Mouse (Mus musculus) neural tube, embryonic 11.5 days (tissue): ENCODE data around the gene Mau2. TPM values are rescaled to one million over a fixed set of nuclear protein-coding genes. Genes with fewer than 3 reads are reported as not detected.
"Not testable (repeated sequence)": the region's sequence is repeated elsewhere in the genome, so short reads cannot be mapped to it uniquely, and the experiment has no call there.

Experiments used
- ATAC-seq: fragments of 200-750 bp; cut with Nextera tagmentation; 2 replicates; pipeline ENCODE4 v1.8.0; 2017; ENCODE audit warnings: moderate number of reproducible peaks, mild to moderate bottlenecking, moderate TSS enrichment, moderate library complexity; ENCODE audit not compliant: insufficient read depth, low FRiP score, low TSS enrichment
- DNase-seq: peaks from one replicate; pipeline ENCODE4 v3.0.0-alpha.2; 2015; ENCODE audit warnings: low spot score
- H3K27ac ChIP-seq: fragments of 300-500 bp; sonication (generic); 2 replicates; pipeline ENCODE4 v1.5.1; 2014; ENCODE audit warnings: low read depth, mild to moderate bottlenecking, low read length
- H3K27me3 ChIP-seq: fragments of 300-500 bp; sonication (generic); 2 replicates; pipeline ENCODE4 v1.6.1; 2014; ENCODE audit warnings: mild to moderate bottlenecking, low read length, mixed read lengths; ENCODE audit not compliant: control insufficient read depth, insufficient read depth
- H3K36me3 ChIP-seq: fragments of 300-500 bp; sonication (generic); 2 replicates; pipeline ENCODE4 v1.6.1; 2014; ENCODE audit warnings: mild to moderate bottlenecking, low read length, moderate library complexity, mixed read lengths; ENCODE audit not compliant: control insufficient read depth, insufficient read depth
- H3K4me1 ChIP-seq: fragments of 300-500 bp; sonication (generic); 2 replicates; pipeline ENCODE4 v1.6.1; 2014; ENCODE audit warnings: low read length, mixed read lengths; ENCODE audit not compliant: control insufficient read depth, insufficient read depth
- H3K4me2 ChIP-seq: fragments of 300-500 bp; sonication (generic); 2 replicates; pipeline ENCODE4 v1.6.1; 2014; ENCODE audit warnings: low read depth, mild to moderate bottlenecking, moderate library complexity
- H3K4me3 ChIP-seq: fragments of 300-500 bp; sonication (generic); 2 replicates; pipeline ENCODE4 v1.5.1; 2014; ENCODE audit warnings: low read depth, low read length
- H3K9ac ChIP-seq: fragments of 300-500 bp; sonication (generic); 2 replicates; pipeline ENCODE4 v1.6.1; 2014; ENCODE audit warnings: mild to moderate bottlenecking, low read length
- H3K9me3 ChIP-seq: fragments of 300-500 bp; sonication (generic); 2 replicates; pipeline ENCODE4 v1.6.1; 2016; ENCODE audit warnings: low read length; ENCODE audit not compliant: control insufficient read depth
- WGBS: fragments of 180-500 bp; shearing (Covaris S2); extraction: QIAGEN DNeasy Blood & Tissue Kit; methylation state at CpG from one replicate; pipeline ENCODE4 v1.1.7; 2014; 5-methylcytosine and 5-hydroxymethylcytosine counted together
- polyA plus RNA-seq: library from polyadenylated mRNA; unstranded; fragments of >200 nt; fragmentation: Nextera tagmentation; extraction: Ambion mirVana; gene quantifications from 2 replicates; pipeline ENCODE4 v1.2.1, GENCODE M21; 2014

Mau2 gene
- polyA plus RNA-seq, 1 experiment from 2014 or later = 62.1 TPM

- Histone ChIP-seq H3K4me1 (peaks cover 9% of the 10 kb centered on the region), H3K4me2 (no peak overlapping the region), H3K4me3 (no peak overlapping the region), H3K9ac (no peak overlapping the region), H3K36me3 (no peaks in the 10 kb centered on the region), H3K27me3 (peaks cover 45% of the 10 kb centered on the region), H3K27ac (no peak overlapping the region), H3K9me3 (no peaks in the 10 kb centered on the region)
- ATAC-seq (no peak), DNase-seq (no peak)
- 83% methylated on average over 2 of the region's 2 CpGs for WGBS
These were observed 39.4 kb upstream of the Mau2 start for GRCm38 (mm10) chr8:70081976-70082375.

DNA sequence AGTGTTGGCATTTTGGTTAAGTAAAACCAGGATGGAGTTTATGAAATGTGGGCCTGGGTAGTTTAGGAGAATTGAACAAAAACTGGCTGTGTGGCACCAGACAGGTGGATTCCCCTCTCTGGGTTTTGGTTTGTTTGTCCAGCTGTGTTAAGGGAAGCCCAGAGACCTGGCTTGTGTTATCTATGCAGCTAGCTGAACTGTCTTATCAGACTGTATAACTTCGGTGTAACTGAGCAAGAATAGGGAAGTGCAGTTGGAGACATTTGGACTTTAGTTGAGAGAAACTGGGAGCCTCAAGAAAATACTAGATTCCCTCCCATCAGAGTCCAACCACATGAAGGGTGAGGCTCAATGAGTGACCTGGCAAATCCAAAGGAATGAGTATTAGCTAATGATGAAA lies 31.1 kb upstream of the Mau2 start:
- no peak overlapping the region for H3K4me2 ChIP-seq
- no peaks in the 10 kb centered on the region for H3K4me1 ChIP-seq
- peaks cover 12% of the 10 kb centered on the region for H3K36me3 ChIP-seq
- H3K27me3 ChIP-seq = no peaks in the 10 kb centered on the region
- no peak overlapping the region for H3K9ac ChIP-seq
- WGBS = 95% methylated on average over 1 of the region's 1 CpGs
- no peak overlapping the region for H3K27ac ChIP-seq
- ATAC-seq (no peak), DNase-seq (no peak)
- H3K9me3 ChIP-seq = no peaks in the 10 kb centered on the region
- H3K4me3 ChIP-seq = no peak overlapping the region

GRCm38 (mm10) chr8:70073120-70073519 lies 30.6 kb upstream of the Mau2 start:
- DNase-seq = no peak
- ATAC-seq = no peak
- Histone ChIP-seq H3K9ac (no peak overlapping the region), H3K9me3 (no peaks in the 10 kb centered on the region), H3K4me2 (no peak overlapping the region), H3K4me1 (no peaks in the 10 kb centered on the region), H3K36me3 (peaks cover 15% of the 10 kb centered on the region), H3K27ac (no peak overlapping the region), H3K4me3 (no peak overlapping the region), H3K27me3 (no peaks in the 10 kb centered on the region)
- 63% methylated on average over 8 of the region's 8 CpGs for whole genome bisulfite sequencing

DNA sequence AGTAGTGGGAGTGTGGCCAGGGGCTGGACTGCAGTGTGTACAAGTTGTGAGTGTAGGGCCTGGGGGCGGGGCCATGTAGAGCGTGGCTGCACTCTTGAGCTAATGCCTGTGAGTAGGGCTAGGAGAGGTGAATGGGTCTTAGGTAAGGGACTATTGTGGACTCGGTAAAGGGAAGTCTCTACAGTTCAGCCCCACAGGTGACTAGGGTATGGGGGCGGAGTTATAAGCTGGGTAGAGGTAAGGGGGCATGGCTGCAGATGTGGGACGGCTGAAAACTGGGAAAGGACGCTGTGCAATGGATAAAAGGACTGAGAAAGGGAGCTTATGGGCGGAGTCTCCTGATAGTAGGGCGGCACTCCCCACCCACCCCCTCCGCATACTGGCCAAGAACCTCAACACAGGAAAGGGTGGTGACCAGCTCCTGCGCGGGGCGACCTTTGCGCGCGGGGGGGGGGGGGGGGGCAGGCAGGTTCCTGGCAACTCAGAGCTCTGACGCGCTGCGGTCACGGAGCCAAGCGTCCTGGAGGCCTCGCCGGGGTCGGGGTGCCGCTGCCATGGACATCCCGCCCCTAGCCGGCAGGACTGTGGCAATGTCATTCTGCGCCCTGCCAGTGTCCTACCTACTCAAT lies 30.0 kb upstream of the Mau2 start, which contains the start of gene Tm6sf2:
Tm6sf2 (plus strand) TSS at position 484 of the 629 bp plus-strand sequence.
- Histone ChIP-seq H3K36me3 (peaks cover 19% of the 10 kb centered on the region), H3K4me2 (no peak within 1 kb of the TSS), H3K9me3 (no peaks in the 10 kb centered on the region), H3K27me3 (no peaks in the 10 kb centered on the region), H3K27ac (no peak within 1 kb of the TSS), H3K9ac (no peak within 1 kb of the TSS), H3K4me1 (no peaks in the 10 kb centered on the region), H3K4me3 (no peak within 1 kb of the TSS)
- WGBS = 13% methylated on average over 14 of the region's 27 CpGs
- ATAC-seq = no peak; the same call in 1 of the 2 replicates
- DNase-seq = no peak

GRCm38 (mm10) chr8:70071836-70072440 lies 29.4 kb upstream of the Mau2 start:
- WGBS = 71% methylated on average over 2 of the region's 2 CpGs
- Histone ChIP-seq H3K4me3 (no peak overlapping the region), H3K27me3 (no peaks in the 10 kb centered on the region), H3K4me2 (no peak overlapping the region), H3K27ac (no peak overlapping the region), H3K9me3 (no peaks in the 10 kb centered on the region), H3K9ac (no peak overlapping the region), H3K36me3 (peaks cover 19% of the 10 kb centered on the region), H3K4me1 (no peaks in the 10 kb centered on the region)
- ATAC-seq = no peak
- no peak for DNase-seq

GRCm38 (mm10) chr8:70057721-70058120 lies 15.2 kb upstream of the Mau2 start:
- H3K4me2 ChIP-seq = no peak overlapping the region
- 85% methylated on average over 1 of the region's 1 CpGs for WGBS
- H3K27ac ChIP-seq = no peak overlapping the region
- no peaks in the 10 kb centered on the region for H3K27me3 ChIP-seq
- no peak overlapping the region for H3K9ac ChIP-seq
- no peaks in the 10 kb centered on the region for H3K4me1 ChIP-seq
- H3K36me3 ChIP-seq = peaks cover 24% of the 10 kb centered on the region
- no peaks in the 10 kb centered on the region for H3K9me3 ChIP-seq
- no peak for DNase-seq
- ATAC-seq = no peak
- H3K4me3 ChIP-seq = no peak overlapping the region

DNA sequence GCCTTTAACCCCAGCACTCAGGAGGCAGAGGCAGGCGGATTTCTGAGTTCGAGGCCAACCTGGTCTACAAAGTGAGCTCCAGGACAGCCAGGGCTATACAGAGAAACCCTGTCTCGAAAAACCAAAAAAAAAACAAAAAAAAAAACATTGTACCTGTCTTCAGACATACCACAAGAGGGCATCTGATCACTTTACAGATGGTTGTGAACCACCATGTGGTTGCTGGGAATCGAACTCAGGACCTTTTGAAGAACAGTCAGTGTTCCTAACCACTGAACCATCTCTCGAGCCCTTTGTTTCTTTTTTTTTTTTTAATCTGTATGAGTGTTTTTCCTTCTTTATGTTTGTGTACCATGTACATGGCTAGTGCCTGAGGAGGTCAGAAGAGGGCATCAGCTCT lies 7.9 kb upstream of the Mau2 start:
- not testable (repeated sequence) for H3K4me1 ChIP-seq, H3K4me2 ChIP-seq, DNase-seq, H3K9ac ChIP-seq, H3K4me3 ChIP-seq, H3K27me3 ChIP-seq, H3K9me3 ChIP-seq, H3K27ac ChIP-seq, ATAC-seq
- peaks cover 17% of the 10 kb centered on the region for H3K36me3 ChIP-seq
- WGBS = 92% methylated on average over 5 of the region's 5 CpGs

GRCm38 (mm10) chr8:70049662-70050061 lies 7.1 kb upstream of the Mau2 start:
- Histone ChIP-seq H3K4me3 (no peak overlapping the region), H3K9me3 (no peaks in the 10 kb centered on the region), H3K9ac (no peak overlapping the region), H3K27me3 (no peaks in the 10 kb centered on the region), H3K4me2 (no peak overlapping the region), H3K27ac (no peak overlapping the region), H3K36me3 (peaks cover 12% of the 10 kb centered on the region), H3K4me1 (no peaks in the 10 kb centered on the region)
- ATAC-seq = no peak
- no peak for DNase-seq

- H3K36me3 ChIP-seq = no peaks in the 10 kb centered on the region
- DNase-seq = no peak
- H3K9me3 ChIP-seq = no peaks in the 10 kb centered on the region
- no peak for ATAC-seq
- peak overlapping the region; percentile 91 for H3K4me2 ChIP-seq
- 88% methylated on average over 5 of the region's 5 CpGs for WGBS
- H3K9ac ChIP-seq = no peak overlapping the region
- H3K4me3 ChIP-seq = peak overlapping the region; percentile 92
- H3K27ac ChIP-seq = no peak overlapping the region
- H3K4me1 ChIP-seq = peaks cover 19% of the 10 kb centered on the region
- H3K27me3 ChIP-seq = no peaks in the 10 kb centered on the region
These were observed 1.5 kb upstream of the Mau2 start for GRCm38 (mm10) chr8:70043996-70044395.
